Mouse (Mus musculus): ENCODE measurements around the gene Tas2r113.
"Not testable (repeated sequence)": the region's sequence is repeated elsewhere in the genome, so short reads cannot be mapped to it uniquely, and the experiment has no call there.

The Tas2r113 gene

DNA sequence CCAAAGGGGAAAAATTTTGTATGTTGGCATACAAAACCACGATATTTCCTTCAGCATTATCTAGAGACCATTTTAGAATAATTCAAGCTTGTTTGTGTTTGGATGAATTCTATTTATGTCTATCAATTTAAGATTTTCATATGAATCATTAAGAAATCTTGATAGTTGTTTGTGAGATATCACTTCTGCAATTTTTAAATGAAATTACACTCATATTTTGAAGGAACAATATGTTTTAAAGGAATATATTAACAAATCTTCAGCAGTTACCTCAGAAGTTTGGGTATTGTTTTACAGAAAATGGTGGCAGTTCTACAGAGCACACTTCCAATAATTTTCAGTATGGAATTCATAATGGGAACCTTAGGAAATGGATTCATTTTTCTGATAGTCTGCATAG lies at the start of gene Tas2r113:
Tas2r113 (plus strand) TSS at position 301 of the 400 bp plus-strand sequence.
- no peak for ATAC-seq (ENCODE audit: low TSS enrichment)

- ATAC-seq (ENCODE audit: low TSS enrichment) = no peak
These were observed 46.0 kb upstream of the Tas2r113 start, which contains the start of gene Tas2r123 for GRCm38 (mm10) chr6:132846842-132847241. Gene Tas2r123, plus strand, starts transcription at chr6:132847142.

GRCm38 (mm10) chr6:132855138-132855537 lies 37.7 kb upstream of the Tas2r113 start, which contains the start of gene Tas2r116:
Gene Tas2r116, plus strand, starts transcription at chr6:132855438.
- no peak for ATAC-seq (ENCODE audit: low TSS enrichment)

DNA sequence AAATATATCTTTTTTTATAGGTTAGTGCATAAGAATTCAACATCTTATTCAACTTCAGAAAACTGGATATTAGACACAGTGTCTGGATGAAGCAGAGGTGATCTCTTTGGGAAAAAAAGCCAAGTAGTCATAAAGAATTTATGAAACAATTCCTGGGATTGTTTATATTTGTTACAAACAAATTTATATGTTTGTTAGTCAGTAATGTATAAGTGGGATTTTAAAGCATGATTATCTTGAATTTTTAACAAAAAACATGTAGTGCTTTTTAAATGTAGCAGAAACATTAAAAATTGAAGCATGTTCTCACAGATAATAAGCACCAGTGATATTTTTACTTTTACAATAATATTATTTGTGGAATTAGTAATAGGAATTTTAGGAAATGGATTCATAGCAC lies 25.1 kb upstream of the Tas2r113 start, which contains the start of gene Tas2r110:
Tas2r110 (plus strand) TSS at position 301 of the 400 bp plus-strand sequence.
- no peak for ATAC-seq (ENCODE audit: low TSS enrichment)

DNA sequence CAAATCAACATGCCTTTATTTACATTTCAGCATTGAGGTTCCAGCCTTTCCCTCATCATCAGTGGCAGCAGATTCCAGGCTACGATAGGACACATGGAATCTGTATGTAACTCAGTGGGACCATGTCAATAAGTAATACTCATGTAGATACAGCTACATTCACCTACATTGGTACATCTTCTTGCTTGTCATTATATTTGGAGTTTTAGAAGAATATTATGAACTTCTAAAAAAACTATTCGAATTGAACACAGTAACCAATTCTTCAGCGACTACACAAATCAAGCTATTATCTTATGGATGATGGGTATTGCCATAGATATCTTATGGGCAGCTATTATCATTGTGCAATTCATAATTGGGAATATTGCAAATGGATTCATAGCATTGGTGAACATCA lies 16.5 kb downstream of the Tas2r113 start, which contains the start of gene Tas2r125:
Tas2r125 (plus strand) TSS at position 301 of the 400 bp plus-strand sequence.
- no peak for ATAC-seq (ENCODE audit: low TSS enrichment)

DNA sequence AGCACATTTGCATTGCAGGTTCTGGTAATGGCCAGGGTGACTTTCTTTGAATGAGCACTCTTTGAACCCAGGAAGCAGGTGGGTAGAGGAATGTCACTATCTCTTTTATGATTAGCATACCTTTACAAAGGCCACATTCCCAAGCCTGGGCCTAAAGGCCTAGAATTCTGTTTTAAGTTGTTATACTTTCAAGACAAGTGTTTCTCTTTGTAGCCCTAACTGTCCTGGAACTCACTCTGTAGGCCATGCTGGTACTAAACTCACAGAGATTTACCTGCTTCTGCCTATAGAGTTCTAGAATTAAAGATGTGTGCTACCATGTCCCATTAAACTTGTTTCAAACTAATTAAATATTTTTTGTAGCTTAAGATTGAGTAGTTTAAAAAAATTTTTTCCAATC lies 48.6 kb downstream of the Tas2r113 start:
- not testable (repeated sequence) for ATAC-seq (ENCODE audit: low TSS enrichment)
